Mouse (Mus musculus) megakaryocyte, embryonic 14.5 days (primary cell): Measurements from ENCODE around the gene Rps6kb2. TPM values are rescaled to one million over a fixed set of nuclear protein-coding genes. Genes with fewer than 3 reads are reported as not detected.
"Not testable (repeated sequence)": the region's sequence is repeated elsewhere in the genome, so short reads cannot be mapped to it uniquely, and the experiment has no call there.

Experiments
- H3K27me3 ChIP-seq: replicated peaks from 2 replicates; pipeline ENCODE3; 2012; ENCODE audit warnings: inconsistent platforms
- H3K36me3 ChIP-seq: replicated peaks from 2 replicates; pipeline ENCODE3; 2012; ENCODE audit warnings: low read length, inconsistent platforms, mixed read lengths
- H3K4me1 ChIP-seq: 2 replicates; pipeline ENCODE4 v1.6.1; 2012; ENCODE audit warnings: inconsistent platforms
- H3K4me3 ChIP-seq: replicated peaks from 2 replicates; pipeline ENCODE3; 2012; ENCODE audit warnings: moderate library complexity, mild to moderate bottlenecking, inconsistent platforms
- H3K9me3 ChIP-seq: 2 replicates; pipeline ENCODE4 v1.6.1; 2012; ENCODE audit warnings: inconsistent platforms
- FLI1 ChIP-seq: IDR thresholded peaks from 2 replicates; pipeline ENCODE4 v1.6.1; 2012; ENCODE audit warnings: low read length, inconsistent platforms, mixed read lengths
- GATA1 ChIP-seq: IDR thresholded peaks from 3 replicates; pipeline ENCODE4 v1.6.1; 2012; ENCODE audit warnings: mixed read lengths, low read length, inconsistent platforms, borderline replicate concordance
- polyA plus RNA-seq: library from polyadenylated mRNA; stranded (reverse); fragments of >175 nt; gene quantifications from 2 replicates; pipeline ENCODE4 v1.2.3, GENCODE M21; 2012; ENCODE audit warnings: low replicate concordance; ENCODE audit not compliant: insufficient read depth

Rps6kb2 gene
- polyA plus RNA-seq, 1 experiment = 108 TPM

DNA sequence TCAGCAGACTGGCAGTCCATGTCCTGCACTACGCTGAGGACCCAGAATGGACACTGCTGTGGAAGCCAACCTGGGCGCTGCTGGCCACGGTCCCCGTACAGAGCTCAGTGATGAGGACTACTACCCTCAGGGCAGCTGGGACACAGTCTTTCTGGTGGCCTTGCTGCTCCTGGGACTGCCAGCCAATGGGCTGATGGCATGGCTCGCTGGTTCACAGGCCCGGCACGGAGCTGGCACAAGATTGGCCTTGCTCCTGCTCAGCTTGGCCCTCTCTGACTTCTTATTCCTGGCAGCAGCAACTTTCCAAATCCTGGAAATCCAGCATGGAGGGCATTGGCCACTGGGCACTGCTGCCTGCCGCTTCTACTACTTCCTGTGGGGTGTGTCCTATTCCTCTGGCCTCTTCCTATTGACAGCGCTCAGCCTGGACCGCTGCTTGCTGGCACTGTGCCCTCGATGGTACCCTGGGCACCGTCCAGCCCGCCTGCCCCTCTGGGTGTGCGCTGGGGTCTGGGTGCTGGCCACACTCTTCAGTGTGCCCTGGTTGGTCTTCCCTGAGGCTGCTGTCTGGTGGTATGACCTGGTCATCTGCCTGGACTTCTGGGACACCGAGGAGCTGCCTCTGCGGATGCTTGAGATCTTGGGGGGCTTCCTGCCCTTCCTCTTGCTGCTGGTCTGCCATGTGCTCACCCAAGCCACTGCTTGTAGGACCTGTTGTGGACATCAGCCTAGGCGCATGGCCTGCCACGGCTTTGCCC is 20.6 kb downstream of the Rps6kb2 start:
- peaks cover 69% of the 10 kb centered on the region for H3K4me1 ChIP-seq
- no peak overlapping the region for H3K4me3 ChIP-seq
- H3K27me3 ChIP-seq = peaks cover 40% of the 10 kb centered on the region
- H3K36me3 ChIP-seq = peaks cover 2% of the 10 kb centered on the region
- TF ChIP-seq FLI1 (no peak), GATA1 (no peak)
- no peaks in the 10 kb centered on the region; the same call in 1 of the 2 replicates for H3K9me3 ChIP-seq

DNA sequence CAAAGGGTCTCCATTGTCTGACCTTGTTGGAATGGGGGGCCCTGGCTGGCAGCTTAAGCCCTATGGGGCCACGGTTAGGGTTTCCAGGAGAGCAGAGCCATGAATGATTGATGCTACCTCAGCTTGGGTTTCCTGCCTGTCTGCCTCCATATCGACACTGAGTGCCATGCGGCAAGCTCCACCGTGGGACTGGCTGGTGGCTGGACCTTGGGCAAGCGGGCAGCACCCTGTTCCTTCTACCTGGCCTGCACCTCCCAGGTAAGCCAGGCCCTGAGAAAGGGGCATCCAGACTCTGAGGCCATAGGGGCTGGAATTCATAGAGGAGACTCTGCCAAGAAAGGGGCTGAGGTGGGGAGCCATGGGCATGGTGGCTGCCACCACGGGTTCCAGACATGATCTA is 23.0 kb downstream of the Rps6kb2 start:
- H3K4me3 ChIP-seq = no peak overlapping the region
- no peaks in the 10 kb centered on the region for H3K36me3 ChIP-seq
- no peak for TF ChIP-seq FLI1
- TF ChIP-seq GATA1 = no peak
- H3K27me3 ChIP-seq = peaks cover 42% of the 10 kb centered on the region
- H3K4me1 ChIP-seq = peaks cover 65% of the 10 kb centered on the region
- no peaks in the 10 kb centered on the region for H3K9me3 ChIP-seq

DNA sequence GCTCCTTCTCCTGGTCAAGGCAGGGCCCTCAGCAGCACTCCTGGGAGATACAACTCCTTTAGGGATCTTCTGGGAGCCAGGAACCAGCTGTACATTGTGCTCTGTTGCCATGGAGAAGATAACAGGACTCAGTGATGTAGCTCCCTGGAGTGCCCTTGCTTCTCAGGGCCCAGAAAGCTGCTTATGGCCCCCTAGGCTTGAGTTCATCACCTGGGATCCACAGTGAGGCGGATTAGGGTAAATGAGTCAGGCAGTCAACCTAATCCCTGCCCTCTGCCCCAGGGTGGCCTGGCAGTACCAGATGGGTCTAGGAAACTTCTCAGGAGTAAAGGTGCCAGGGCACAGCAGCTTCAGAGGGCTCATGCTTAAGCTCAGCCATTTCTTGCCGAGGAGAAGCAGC is 23.7 kb downstream of the Rps6kb2 start, which contains the start of gene Gpr152:
Gene Gpr152, plus strand, starts transcription at position 342 of the 400 bp plus-strand sequence.
- no peaks in the 10 kb centered on the region for H3K9me3 ChIP-seq
- H3K27me3 ChIP-seq = peaks cover 42% of the 10 kb centered on the region
- TF ChIP-seq GATA1 (no peak), FLI1 (no peak)
- no peak within 1 kb of the TSS for H3K4me3 ChIP-seq
- H3K36me3 ChIP-seq = no peaks in the 10 kb centered on the region
- H3K4me1 ChIP-seq = peaks cover 61% of the 10 kb centered on the region

DNA sequence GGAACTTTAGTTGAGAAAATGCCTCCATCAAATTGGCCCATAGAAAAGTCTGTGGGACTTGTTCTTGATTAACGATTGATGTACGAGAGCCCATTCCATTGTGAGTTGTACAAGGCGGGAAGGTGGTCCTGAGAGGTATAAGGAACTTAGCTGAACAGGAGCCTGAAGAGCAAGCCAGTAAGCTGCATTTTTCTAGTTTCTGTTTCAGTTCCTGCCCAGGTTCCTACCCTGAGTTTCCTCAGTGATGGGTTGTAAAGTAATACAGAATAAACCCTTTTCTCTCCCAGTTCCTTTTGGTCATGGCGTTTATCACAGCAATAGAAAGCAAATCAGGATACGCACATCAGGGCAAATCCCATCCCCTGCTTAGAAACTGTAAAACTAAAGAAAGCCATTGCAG is 25.2 kb downstream of the Rps6kb2 start:
- Histone ChIP-seq H3K27me3 (peaks cover 36% of the 10 kb centered on the region), H3K9me3 (no peaks in the 10 kb centered on the region), H3K4me1 (peaks cover 48% of the 10 kb centered on the region), H3K4me3 (no peak overlapping the region), H3K36me3 (peaks cover 6% of the 10 kb centered on the region)
- no peak for TF ChIP-seq FLI1
- no peak for TF ChIP-seq GATA1

DNA sequence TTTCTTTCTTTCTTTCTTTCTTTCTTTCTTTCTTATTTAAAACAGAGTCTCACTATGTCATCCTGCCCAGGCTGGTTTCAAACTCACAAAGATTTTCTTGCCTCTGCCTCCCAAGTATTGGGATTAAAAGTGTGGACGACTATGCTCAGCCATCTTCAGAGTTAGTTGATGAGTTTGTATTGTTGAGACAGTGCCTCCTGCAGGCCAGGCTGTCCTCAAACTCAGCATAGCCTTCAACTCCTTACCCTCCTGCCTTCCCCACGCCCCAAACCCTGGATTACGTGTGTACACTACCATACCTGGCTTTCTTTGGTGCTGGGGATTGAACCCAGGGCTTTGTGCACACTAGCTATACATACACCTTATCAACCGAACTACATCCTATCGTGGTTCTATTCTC is 26.7 kb downstream of the Rps6kb2 start:
- Histone ChIP-seq H3K9me3 (no peaks in the 10 kb centered on the region), H3K36me3 (peaks cover 21% of the 10 kb centered on the region), H3K4me3 (no peak overlapping the region), H3K27me3 (peaks cover 27% of the 10 kb centered on the region), H3K4me1 (peaks cover 43% of the 10 kb centered on the region)
- TF ChIP-seq FLI1 (no peak), GATA1 (no peak)

DNA sequence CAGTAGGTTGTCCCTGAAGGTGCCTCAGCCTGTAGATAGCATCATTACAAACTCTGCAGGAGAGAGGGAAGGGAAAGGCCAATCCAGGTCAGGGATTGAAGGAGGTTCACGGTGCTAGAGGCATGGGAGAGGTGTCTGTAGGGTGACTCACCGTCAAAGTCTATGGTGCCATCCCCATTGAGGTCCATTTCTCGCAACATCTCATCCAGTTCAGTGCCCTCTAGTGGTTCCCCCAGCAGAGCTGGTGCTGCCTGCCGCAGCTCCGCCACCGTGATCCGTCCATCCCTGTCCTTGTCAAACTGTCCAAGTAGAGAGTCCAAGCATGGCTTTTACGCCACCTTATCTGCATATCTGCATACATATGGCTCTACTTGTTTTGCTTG is 27.2 kb downstream of the Rps6kb2 start:
- H3K36me3 ChIP-seq = peaks cover 26% of the 10 kb centered on the region
- peaks cover 43% of the 10 kb centered on the region for H3K4me1 ChIP-seq
- H3K9me3 ChIP-seq = not testable (repeated sequence)
- peaks cover 22% of the 10 kb centered on the region for H3K27me3 ChIP-seq
- peak overlapping the region; percentile 75 for H3K4me3 ChIP-seq

DNA sequence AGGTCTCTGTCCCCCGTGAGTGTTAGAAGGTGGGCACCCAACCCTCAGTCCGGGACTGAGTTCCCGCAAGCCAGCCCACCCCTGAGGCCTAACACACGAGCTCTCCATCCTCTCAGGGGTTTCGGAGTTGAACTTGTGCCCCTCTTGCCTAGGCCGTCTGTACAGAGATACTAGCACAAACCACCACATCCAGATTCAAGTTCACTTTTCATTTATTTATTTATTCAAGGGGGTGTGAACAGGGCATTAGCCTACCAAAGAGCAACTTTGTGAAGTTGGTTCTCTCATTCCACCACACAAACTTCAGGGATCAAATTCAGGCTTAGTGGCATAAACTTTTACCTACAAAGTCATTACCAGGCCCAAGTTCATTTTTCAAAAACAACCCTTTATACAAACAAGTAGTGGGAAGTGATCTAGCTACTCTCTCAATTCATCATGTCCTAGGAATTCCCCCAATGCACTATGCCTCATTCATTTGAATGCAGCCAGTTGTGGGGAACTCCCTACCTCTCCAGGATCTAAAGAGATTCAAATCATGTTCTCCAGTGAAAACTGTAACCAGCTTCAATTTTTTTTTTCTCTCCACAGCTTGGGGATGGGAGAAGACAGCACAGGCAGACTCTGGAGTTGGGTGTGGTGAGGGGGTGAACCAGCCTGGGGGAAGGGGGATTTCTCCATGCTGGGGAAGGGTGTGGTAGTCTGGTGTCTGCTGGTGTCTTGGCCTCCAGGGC is 27.8 kb downstream of the Rps6kb2 start:
- Histone ChIP-seq H3K36me3 (peaks cover 32% of the 10 kb centered on the region), H3K4me1 (peaks cover 41% of the 10 kb centered on the region), H3K27me3 (peaks cover 18% of the 10 kb centered on the region)
- H3K4me3 ChIP-seq, H3K9me3 ChIP-seq: not testable (repeated sequence)

DNA sequence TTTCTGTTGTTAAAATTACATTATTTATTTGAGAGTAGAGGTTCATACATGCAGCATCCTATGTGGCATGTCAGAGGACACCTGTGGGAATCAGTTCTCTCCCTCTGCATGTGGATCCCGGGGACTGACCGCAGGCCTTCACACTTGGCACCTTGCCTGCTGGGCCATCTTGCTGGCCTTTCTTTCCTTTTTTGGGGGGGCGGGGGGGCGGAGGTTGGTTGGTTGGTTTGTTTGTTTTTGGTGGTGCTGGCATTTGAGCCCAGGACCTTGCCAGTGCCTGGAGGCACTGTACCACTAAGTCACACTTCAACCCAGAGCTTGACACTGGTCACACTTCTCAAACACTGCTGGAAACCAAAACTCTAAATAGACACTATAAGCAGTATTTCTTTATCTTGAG is 28.8 kb downstream of the Rps6kb2 start:
- no peak overlapping the region for H3K4me3 ChIP-seq
- peaks cover 42% of the 10 kb centered on the region for H3K36me3 ChIP-seq
- no peak for TF ChIP-seq FLI1
- no peak for TF ChIP-seq GATA1
- H3K9me3 ChIP-seq = no peaks in the 10 kb centered on the region
- peaks cover 9% of the 10 kb centered on the region for H3K27me3 ChIP-seq
- H3K4me1 ChIP-seq = peaks cover 39% of the 10 kb centered on the region

DNA sequence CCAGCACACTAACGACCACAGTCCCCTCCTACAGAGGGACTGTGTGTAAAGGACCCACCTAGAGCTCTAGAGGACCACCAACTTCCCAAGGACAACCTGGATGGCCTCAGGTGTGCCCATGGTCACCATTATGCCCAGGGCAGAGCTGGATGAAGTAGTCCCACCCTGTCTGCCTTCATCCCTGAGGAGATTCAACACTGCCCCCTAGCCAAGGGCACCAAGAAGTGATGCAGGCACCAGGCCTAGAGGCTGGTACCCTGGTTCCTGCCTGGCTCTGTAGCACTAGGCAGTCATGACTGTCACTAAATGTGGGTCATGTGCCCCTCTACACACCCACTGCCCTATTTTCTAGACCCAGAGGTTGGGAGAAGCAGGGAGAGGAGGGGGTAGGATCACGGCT is 31.4 kb downstream of the Rps6kb2 start:
- Histone ChIP-seq H3K4me3 (no peak overlapping the region), H3K27me3 (no peaks in the 10 kb centered on the region), H3K36me3 (peaks cover 64% of the 10 kb centered on the region), H3K4me1 (peaks cover 39% of the 10 kb centered on the region), H3K9me3 (no peaks in the 10 kb centered on the region)
- TF ChIP-seq GATA1 (no peak), FLI1 (no peak)

DNA sequence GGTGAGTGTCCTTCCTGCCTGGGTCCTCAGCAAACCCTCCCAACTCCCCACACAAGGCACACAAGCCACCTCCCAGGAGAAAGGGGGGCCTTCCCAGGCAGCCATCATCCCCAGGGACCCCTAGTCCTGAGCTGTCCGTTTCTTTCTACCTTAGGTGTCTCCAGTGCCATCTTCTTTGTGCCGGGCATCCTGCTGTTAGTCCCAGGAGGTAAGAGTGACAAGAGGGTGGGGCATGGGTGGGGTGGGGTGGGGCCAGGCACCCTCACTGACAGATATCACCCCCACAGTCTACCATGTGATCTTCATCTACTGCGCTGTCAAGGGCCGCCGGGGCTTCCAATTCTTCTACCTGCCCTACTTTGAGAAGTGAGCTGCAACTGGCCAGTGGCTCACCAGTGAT is 32.1 kb downstream of the Rps6kb2 start:
- Histone ChIP-seq H3K4me3 (no peak overlapping the region), H3K4me1 (peaks cover 40% of the 10 kb centered on the region), H3K9me3 (no peaks in the 10 kb centered on the region), H3K36me3 (peaks cover 65% of the 10 kb centered on the region), H3K27me3 (no peaks in the 10 kb centered on the region)
- no peak for TF ChIP-seq GATA1
- no peak for TF ChIP-seq FLI1

DNA sequence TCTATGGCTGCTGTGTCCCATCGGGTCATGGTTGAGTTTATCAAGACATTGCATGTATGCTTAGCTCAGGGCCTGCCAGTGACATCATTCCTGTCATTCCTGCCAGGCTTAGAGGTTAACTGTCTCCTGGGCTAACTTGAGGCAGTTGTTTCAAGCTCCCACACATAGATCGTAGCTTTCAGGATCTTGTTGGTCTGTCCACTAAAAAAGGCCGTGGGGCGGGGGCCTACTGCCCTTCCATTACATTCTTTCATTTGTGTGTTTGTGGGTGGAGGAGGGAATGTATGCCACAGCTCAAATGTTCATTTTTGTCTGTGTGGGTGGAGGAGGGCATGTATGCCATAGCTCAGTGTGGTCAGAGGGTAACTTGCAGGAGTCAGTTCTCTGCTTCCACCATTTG is 33.0 kb downstream of the Rps6kb2 start:
- Histone ChIP-seq H3K27me3 (no peaks in the 10 kb centered on the region), H3K4me1 (peaks cover 36% of the 10 kb centered on the region), H3K4me3 (no peak overlapping the region), H3K9me3 (no peaks in the 10 kb centered on the region), H3K36me3 (peaks cover 65% of the 10 kb centered on the region)
- TF ChIP-seq GATA1 = no peak
- TF ChIP-seq FLI1 = no peak
